Mouse (Mus musculus) lung, adult 2 months (tissue): ENCODE data around the gene 4933424G06Rik. TPM values are rescaled to one million over a fixed set of nuclear protein-coding genes. Genes with fewer than 3 reads are reported as not detected.

Experiments used
- DNase-seq: peaks from one replicate; pipeline ENCODE4 v3.0.0; 2022
- H3K4me1 ChIP-seq: fragments of 200-500 bp; 2 replicates; pipeline ENCODE4 v1.6.1; 2011; ENCODE audit warnings: low read length; ENCODE audit not compliant: control insufficient read depth, insufficient read depth
- H3K4me3 ChIP-seq: fragments of 200-500 bp; replicated peaks from 2 replicates; pipeline ENCODE3; 2011; ENCODE audit warnings: low read depth, mild to moderate bottlenecking, control low read depth, low read length; ENCODE audit errors: extremely low read depth
- CTCF ChIP-seq: fragments of 200-500 bp; IDR thresholded peaks from 2 replicates; pipeline ENCODE4 v1.5.1; 2011; ENCODE audit warnings: mild to moderate bottlenecking, low read length, control low read depth; ENCODE audit not compliant: insufficient read depth
- POLR2A ChIP-seq: fragments of 200-500 bp; IDR thresholded peaks from 2 replicates; pipeline ENCODE4 v1.6.1; 2011; ENCODE audit warnings: low read depth, mild to moderate bottlenecking, control low read depth, low read length, borderline replicate concordance; ENCODE audit errors: extremely low read depth
- WGBS: fragments of 180-500 bp; shearing (Covaris S2); methylation state at CpG from one replicate; pipeline ENCODE4 v1.1.7; 2018; 5-methylcytosine and 5-hydroxymethylcytosine counted together
- polyA plus RNA-seq: library from polyadenylated mRNA; depleted of rRNA; stranded (reverse); fragments of >200 nt; gene quantifications from 2 replicates; pipeline ENCODE4 v1.2.3, GENCODE M21; 2012

The 4933424G06Rik gene
- polyA plus RNA-seq, 1 experiment, result not detected

DNA sequence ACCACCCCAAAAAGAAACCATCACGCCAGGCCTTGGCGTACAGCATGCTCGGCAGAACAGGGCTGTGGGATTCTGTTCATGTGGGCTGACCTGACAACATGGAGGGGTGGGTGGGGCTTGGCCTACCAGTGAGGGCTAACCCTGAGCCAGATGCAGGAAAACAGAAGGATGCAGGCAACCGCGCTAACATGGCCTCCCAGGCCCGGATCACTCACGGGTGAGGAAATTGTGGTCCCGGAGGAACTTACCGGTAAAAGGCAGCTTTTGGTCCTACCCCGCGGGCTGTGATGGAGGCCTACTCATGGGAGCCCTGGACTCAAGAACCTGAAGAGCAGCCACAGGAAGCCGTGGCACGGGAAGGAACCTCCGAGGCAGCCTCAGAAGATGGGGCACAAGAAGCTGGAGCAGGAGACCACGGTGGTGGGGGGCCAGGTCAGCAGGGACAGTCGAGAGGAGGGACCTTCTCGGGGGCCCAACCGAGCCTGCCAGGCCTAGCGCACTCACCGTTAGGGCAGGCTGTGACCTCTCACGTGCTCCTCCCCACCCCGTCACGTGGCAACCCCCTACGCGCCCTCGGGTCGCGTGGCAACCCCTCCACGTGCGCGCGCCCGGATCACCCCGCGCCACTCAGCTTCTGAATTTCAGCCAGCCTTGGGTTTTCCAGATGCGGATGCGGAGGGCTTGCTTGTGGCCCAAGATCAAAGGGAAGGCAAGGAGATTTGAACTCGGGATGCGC is 27.2 kb upstream of the 4933424G06Rik start, which contains the start of gene Fam178b:
TSS of gene Fam178b (minus strand) at position 564 of the 736 bp plus-strand sequence.
- no peak within 1 kb of the TSS for H3K4me3 ChIP-seq
- TF ChIP-seq CTCF, result no peak
- TF ChIP-seq POLR2A, result no peak
- H3K4me1 ChIP-seq, result no peaks in the 10 kb centered on the region
- WGBS, result 94% methylated on average over 39 of the region's 39 CpGs
- no peak for DNase-seq

DNA sequence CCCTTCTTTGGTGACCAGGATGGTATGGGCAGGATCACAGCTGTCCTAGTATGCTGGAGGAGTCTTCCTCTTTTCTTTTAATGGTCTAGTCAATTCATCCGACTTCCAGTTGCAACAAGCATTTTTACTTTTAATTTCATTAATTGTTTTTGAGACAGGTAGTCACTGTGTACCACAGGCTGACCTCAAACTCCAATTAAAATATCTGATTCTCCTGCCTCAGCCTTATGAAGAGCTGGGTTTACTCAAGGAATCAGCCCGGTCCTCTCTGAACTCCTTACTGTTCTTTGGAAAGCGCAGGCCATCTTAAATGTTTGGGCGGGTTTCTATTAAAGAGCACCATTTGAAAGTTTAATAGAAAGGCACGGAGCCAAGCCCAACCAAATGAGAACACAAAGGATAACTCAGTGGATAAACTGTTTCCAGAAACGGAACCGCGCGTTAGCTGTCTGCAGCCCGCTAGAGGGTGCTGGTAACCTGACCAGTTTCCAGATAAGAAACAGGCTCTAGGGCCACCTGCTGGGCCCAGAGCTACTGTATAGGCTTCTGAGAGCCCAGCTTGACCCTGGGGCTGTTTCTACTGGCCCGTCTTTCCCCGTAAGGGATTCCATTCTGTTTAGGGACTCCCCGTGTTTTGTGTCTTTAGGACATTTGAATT is 26.0 kb upstream of the 4933424G06Rik start:
- TF ChIP-seq POLR2A, result no peak
- TF ChIP-seq CTCF, result peak; percentile 88
- 7% methylated on average over 13 of the region's 13 CpGs for WGBS
- peak; percentile 64 for DNase-seq
- Histone ChIP-seq H3K4me1 (no peaks in the 10 kb centered on the region), H3K4me3 (no peak overlapping the region)

DNA sequence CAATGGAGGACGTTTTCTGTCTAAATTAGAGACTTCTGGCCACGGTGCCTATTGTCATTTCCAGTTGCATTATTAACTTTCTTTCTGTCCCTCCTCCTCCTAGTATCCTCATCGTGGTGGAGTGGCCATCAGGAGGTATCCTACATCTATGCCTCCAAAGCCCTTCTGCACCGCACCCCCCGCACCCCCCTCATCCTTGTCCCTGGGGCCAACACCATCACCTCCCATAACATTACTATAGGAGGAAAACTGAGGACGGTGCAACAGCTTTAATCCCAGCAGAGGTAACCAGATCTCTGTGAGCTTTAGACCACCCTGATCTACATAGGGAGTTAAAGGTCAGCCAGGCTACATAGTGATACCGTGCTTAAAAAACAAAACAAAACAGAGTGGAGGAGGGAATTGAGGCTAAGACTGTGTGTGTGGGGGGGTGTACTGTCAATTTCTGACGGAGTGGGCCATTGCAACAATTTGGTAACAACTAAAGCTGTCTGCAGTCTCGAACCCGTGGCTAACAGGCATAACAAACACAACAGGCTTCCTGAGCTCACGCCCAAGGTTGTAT is 19.2 kb upstream of the 4933424G06Rik start:
- Histone ChIP-seq H3K4me3 (peak overlapping the region; percentile 75), H3K4me1 (peaks cover 7% of the 10 kb centered on the region; the same call in 1 of the 2 replicates)
- TF ChIP-seq POLR2A (no peak), CTCF (no peak)
- no peak for DNase-seq
- WGBS, result 58% methylated on average over 11 of the region's 11 CpGs

DNA sequence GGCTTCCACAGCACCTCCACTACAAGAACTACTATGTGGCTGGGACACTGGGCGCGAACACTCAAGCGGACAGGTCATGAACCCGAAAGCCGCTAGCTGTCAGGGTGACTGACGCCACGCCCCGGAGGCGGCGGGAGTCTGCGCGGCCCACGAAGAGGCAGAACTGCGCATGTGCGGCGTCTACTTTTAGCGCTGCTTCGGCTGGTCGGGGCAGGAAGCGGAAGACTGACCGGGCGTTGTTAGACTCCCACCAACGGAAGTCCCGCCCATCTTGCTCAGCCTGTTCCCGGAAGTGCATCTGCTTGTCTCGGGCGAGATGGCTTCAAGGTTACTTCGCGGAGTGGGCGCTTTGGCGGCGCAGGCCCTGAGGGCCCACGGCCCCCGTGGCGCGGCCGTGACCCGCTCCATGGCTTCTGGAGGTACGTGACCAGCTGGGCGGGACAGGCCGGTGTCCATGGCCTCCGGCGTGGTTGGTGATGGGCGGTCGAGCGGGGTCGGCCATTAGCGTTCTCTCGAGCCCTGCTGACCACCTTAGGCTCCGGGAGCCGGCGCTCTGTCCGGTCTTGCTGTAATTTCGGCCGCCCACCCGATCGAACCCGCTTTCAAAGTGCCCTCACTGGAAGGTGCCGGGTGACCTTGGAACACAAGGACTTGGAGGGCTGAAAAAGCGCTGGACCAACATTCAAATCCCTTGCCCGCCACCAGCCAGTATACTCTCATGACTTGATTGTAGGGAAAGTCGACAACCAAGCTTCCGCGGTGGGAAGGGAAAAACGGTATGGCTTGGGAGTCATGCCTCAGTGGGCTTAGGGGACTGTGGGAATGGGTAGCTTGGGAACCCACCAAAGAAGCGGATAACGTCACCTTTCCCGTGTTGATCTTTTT is 18.4 kb upstream of the 4933424G06Rik start, which contains the start of gene Cox5b:
TSS of gene Cox5b (plus strand) at position 179 of the 885 bp plus-strand sequence.
- TF ChIP-seq CTCF, result no peak
- peak; percentile 52; the same call in 1 of the 2 replicates for TF ChIP-seq POLR2A
- under 1% methylated on average over 68 of the region's 68 CpGs for WGBS
- peak; percentile 93 for DNase-seq
- Histone ChIP-seq H3K4me1 (peaks cover 7% of the 10 kb centered on the region; the same call in 1 of the 2 replicates), H3K4me3 (peak within 1 kb of the TSS; percentile 75)

DNA sequence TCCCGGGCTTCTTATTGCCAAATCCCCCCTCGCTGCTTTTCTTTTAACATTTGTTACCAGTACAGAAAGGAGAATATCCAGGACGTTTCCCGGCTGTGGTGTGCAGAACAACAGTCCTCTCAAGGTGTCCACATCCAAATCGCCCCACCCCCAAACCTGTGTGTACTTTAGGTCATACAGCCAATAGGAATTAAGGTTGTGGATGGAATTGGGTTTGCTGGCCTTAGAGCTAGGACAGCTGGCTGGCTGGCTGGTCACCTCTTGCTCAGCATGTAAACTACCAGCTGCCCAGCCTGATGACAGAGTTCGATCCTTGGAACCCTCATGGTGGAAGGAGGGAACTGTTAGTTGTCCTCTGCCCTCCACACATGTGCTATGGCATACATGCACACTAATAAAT is 15.1 kb upstream of the 4933424G06Rik start:
- Histone ChIP-seq H3K4me3 (no peak overlapping the region), H3K4me1 (peaks cover 7% of the 10 kb centered on the region; the same call in 1 of the 2 replicates)
- WGBS, result 82% methylated on average over 6 of the region's 6 CpGs
- no peak for DNase-seq
- TF ChIP-seq CTCF, result no peak
- TF ChIP-seq POLR2A, result no peak

DNA sequence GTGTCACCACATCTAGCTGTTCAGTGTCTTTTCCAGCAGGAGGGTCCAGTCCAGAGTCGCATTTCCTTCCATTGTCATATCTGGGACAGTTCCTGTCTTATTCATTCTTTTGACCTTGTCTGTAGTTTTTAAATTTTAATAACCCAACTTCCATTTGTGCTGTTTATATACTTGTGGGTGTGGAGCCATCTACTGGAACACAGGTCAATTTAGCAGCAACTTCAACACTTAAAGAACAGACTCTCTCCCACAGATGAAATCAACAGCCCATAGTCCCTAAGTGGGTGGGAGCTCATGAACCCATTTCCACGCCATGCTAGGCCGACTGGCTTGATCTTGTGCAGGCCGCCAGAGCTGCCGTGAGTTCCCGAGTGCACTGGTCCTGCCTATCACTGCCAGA is 13.5 kb upstream of the 4933424G06Rik start:
- Histone ChIP-seq H3K4me1 (peaks cover 5% of the 10 kb centered on the region; the same call in 1 of the 2 replicates), H3K4me3 (no peak overlapping the region)
- WGBS, result 57% methylated on average over 6 of the region's 6 CpGs
- no peak for DNase-seq
- TF ChIP-seq POLR2A (no peak), CTCF (no peak)

DNA sequence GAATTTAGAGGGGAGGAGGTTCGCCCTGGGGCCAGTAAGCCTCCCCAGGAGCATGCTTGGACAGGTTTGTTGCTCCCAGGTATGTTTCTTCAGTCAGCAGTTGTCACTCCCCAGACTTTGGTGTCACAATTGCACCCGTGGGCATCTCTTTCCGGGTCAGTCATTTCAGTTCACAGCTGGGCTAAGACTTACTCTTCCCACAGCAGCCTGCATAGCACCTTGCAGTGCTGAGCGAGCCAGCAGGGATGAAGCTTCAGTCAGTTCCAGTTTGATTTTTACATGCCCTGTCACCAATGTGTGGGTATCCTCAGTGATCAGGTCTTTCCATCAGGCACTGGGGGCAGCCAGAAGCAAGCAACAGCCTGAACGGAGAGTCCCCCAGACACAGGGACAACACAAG is 12.9 kb upstream of the 4933424G06Rik start:
- 71% methylated on average over 5 of the region's 5 CpGs for WGBS
- H3K4me1 ChIP-seq, result peaks cover 3% of the 10 kb centered on the region; the same call in 1 of the 2 replicates
- DNase-seq, result no peak
- no peak overlapping the region for H3K4me3 ChIP-seq
- TF ChIP-seq CTCF, result no peak
- TF ChIP-seq POLR2A, result no peak

DNA sequence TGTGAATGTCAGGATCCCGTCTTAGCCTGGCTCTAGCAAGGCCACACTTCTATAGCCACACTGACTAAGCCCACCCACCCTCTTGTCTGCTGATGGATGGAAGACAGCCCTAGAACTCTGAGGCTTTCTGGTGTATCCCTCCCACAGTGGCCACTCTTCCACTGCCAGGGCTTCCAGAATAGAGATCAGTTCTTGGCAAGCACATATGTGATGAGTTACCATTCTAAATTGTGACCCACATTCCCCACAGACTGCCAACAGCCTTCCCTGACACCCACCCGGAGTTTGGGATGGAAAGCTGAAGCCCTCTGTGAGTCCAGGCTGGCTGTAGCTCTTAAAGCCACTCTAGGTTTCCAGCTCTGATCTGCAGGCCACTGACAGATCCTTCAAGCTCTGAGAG is 2.8 kb upstream of the 4933424G06Rik start:
- Histone ChIP-seq H3K4me1 (peaks cover 6% of the 10 kb centered on the region; the same call in 1 of the 2 replicates), H3K4me3 (no peak overlapping the region)
- TF ChIP-seq CTCF (no peak), POLR2A (no peak)
- 61% methylated on average over 2 of the region's 2 CpGs for WGBS
- DNase-seq, result no peak
